Mouse (Mus musculus) liver, embryonic 14.5 days (tissue): ENCODE data around the gene Inpp5b.

Experiments used
- CTCF ChIP-seq: IDR thresholded peaks from 2 replicates; pipeline ENCODE4 v1.5.1; 2016; ENCODE audit warnings: antibody characterized with exemption, low read depth, control low read depth
- EP300 ChIP-seq: IDR thresholded peaks from 2 replicates; pipeline ENCODE4 v1.6.1; 2016; ENCODE audit warnings: antibody characterized with exemption, low read depth

DNA sequence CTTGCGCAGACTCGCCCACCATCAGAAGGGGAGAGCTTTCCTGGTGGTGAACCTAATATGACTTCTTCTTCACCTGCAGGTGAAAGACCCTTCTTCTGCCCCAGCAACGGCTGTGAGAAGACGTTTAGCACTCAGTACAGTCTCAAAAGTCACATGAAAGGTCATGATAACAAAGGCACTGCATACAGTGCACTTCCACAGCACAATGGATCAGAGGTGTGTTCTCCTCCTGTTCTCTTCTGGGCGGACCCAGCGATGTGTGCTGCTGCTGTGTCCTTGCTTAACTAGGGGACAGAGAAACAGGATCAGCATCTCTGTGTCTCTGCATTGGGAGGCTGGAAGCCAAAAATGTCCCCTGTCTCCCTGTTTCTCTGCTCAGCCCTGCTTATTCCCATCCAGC is 83.3 kb downstream of the Inpp5b start:
- no peak for TF ChIP-seq CTCF
- TF ChIP-seq EP300, result no peak
